Mouse (Mus musculus): ENCODE measurements around the gene Zfp219.

- TF ChIP-seq CTCF (IDR thresholded peaks at IDR 0.05; ENCODE audit: extremely low read depth, insufficient read depth, insufficient read length, insufficient replicate concordance) (no peak), POLR2A (IDR thresholded peaks at IDR 0.05; ENCODE audit: low read depth, low read length) (no peak)
These were observed 5.0 kb downstream of the Zfp219 start, which contains the start of gene Tmem253 for GRCm38 (mm10) chr14:52015445-52016100.
